Mouse (Mus musculus) heart, postnatal 0 days (tissue): Measurements from ENCODE around the gene Axin1.

Experiments used
- CTCF ChIP-seq: IDR thresholded peaks from 2 replicates; pipeline ENCODE4 v1.5.1; 2016; ENCODE audit warnings: antibody characterized with exemption, control low read depth, low read depth
- EP300 ChIP-seq: IDR thresholded peaks from 2 replicates; pipeline ENCODE4 v1.6.1; 2016; ENCODE audit warnings: antibody characterized with exemption, low read depth

- TF ChIP-seq EP300 (no peak), CTCF (no peak)
Measured at GRCm38 (mm10) chr17:26131856-26132853, 6.3 kb upstream of the Axin1 start.
